Mouse (Mus musculus) left cerebral cortex, adult 8-10 months (tissue): ENCODE measurements at regions not wholly inside any gene's neighbourhood (a gene's known extent, or its start where the extent isn't known, plus 50 kb on each side); places are given as distances from the start of the nearest gene placed in this dataset.
A peak's percentile ranks its signal among the peaks of the same experiment; 100 is the strongest.

ENCODE experiments used
- DNase-seq, 2 experiments: peaks; one replicate each; pipeline ENCODE4 v3.0.0; 2022; ENCODE audit warnings: low spot score in 2 of 2

DNA sequence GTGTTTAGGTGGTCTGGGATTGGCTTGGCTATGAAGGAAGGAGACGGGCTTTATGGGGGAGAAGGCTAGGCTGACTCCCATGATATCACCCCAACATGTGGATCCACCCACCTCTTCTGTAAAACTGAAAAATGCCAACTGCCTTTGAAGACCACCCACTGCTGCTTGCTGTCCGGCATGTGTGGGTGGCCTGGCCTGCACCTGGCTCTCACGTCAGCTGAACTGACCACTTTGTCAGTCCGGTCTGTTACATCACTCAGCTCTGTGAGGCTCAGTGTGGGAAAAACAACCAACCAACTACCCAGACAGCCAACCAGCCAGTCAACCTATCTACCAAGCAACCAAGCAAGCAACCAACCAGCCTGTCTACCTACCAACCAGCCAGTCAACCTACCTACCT lies 305.5 kb downstream of the Tbc1d1 start:
- DNase-seq: no peak

DNA sequence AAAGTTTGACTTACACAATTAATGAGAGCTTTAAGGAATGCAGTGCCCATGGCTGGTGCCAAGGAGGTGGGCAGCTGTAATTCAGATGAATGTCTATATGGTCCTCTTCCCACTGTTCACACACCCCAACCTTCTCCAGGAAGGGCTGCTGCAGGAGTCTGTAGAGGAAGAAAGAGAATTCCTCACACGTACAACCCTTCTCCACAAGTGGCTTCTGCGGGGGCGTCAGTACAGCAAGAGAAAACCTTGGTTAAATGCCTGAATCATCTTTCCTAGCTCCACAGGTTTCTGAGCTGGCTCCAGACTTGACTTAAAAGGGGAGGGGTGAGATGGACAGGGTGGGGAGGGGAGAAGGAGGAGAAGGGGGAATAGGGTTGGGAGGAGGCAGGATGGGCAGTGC lies 306.3 kb downstream of the Tbc1d1 start:
- DNase-seq: peak in 1 of 2 experiments; percentile 29

DNA sequence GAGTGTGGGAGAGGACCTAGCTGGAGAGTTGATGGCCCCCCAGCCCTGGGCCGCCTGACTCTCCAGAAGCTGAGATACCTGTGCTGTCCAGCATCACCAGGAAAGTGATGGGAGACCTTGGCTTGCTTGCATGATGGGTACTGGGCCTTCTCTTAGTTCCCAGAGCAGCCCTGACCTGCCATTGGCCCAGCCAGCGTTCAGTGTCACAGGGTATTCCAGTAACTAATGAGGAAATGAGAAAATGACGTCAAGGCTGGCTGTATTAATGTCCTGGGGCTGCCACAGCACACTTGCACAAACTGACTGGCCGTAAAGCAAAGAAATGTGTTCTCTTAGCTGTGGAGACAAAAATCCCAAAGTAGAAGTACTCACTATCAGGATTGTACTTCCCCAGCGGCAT lies 307.5 kb downstream of the Tbc1d1 start:
- DNase-seq: no peak

DNA sequence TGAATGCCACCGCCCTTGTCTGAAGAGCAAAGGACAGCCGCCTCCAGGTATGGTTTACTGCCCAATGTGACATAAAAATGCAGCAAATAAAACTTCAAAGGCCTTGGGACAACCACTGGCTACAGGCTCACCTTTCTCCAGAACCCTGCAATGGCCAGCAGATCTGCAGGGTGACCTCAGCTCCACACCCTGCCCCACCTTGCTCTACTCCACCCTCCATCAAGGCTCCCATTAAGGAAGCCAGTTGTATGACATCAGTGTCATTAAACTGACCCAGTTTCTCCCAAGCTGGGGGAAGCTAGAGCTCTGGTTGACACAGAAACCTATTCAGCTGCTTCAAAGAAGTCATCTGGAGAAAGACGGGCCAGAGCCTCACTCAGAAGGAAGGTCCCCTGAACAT lies 310.2 kb downstream of the Tbc1d1 start:
- DNase-seq: no peak

DNA sequence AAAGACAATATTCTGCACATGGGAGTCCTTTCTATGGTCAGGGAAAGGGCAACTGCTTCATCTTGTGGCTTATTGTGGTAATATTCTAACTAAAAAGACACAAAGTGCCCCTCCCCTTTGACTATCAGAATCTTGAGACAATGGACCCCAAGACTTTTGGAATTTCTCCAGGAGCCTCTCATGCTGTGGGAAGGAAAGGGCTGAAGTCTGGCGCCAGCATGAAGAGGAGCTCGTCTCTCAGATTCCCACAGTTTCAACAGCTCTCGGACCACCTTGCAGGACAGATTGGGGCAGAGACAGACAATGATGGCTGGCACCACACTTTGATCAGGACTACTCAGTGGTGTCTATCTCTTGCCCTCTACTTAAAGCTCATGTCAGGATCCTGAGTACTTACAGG lies 311.8 kb downstream of the Tbc1d1 start:
- DNase-seq: no peak

DNA sequence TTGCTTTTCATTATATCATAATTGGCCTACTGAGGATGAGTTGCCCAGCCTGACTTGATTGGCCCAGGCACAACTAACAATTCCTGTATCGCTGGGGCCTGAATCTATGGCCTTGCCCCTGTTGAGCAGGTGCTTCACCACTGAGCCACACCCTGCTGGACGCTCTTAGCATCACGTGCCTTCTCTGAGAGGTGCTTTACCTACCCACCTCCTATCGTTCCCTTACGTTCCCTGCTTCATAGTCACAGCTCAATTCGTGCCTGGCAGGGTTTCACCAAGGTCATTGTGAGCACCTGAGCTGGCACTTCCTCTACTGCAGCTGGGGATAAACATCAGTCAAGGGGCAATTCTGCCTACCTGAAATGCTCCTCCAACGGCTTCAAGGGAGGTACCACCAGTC lies 312.2 kb downstream of the Tbc1d1 start:
- DNase-seq: no peak

DNA sequence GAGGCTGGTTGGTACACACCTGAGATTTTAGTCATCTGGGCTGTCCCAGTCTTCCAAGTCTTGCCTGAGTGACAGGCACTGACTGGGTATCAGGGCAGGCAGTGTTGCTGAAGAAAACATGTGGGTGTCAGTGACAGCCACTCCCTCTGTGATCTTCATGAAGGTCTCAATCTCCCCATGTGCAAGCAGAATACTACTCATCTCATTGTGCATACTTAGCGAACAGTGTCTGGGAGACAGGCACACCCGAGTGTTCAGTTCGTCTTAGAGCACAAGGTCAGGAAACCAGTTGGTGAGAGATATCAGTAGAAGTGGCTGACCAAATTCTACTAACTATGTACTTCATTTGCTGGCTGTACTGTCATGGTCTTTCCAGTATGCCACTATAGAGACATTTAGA lies 315.9 kb downstream of the Tbc1d1 start:
- DNase-seq: no peak

DNA sequence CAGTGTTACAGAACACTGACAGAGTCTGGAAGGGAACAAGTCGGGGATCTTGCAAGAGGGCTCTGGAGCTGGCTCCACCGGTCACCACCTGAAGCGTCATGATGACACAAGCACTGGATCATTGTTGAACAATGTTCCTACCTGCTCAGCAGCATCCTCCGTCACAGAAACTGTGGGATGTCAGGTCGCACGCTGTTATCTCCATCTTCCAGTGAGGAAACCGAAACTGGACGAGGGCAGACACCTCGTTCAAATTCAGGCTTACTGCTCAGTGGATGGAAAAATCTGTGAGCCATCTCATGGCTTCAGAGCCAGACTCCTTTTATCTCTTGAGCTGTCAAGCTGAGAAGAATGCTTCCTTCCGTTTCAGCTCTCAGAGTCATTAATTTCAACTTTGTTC lies 316.3 kb downstream of the Tbc1d1 start:
- DNase-seq: no peak

DNA sequence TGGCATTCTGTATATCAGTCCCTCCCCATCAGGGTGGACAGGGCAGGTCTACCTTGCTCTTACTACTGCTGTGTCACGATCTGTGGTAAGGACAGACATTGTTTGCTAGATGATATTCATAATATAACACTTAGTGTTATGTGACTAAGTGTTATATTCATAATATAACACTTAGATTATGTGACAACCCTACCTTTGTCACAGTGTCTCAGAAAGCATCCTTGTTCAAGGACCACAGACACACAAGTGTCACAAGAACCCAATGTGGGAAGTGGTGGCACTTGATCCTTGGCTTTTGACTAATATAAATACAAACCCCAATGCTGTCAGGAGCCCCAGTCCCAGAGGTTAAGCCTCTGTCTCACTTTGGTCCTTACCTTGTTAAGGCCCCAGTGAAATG lies 318.8 kb downstream of the Tbc1d1 start:
- DNase-seq: no peak

DNA sequence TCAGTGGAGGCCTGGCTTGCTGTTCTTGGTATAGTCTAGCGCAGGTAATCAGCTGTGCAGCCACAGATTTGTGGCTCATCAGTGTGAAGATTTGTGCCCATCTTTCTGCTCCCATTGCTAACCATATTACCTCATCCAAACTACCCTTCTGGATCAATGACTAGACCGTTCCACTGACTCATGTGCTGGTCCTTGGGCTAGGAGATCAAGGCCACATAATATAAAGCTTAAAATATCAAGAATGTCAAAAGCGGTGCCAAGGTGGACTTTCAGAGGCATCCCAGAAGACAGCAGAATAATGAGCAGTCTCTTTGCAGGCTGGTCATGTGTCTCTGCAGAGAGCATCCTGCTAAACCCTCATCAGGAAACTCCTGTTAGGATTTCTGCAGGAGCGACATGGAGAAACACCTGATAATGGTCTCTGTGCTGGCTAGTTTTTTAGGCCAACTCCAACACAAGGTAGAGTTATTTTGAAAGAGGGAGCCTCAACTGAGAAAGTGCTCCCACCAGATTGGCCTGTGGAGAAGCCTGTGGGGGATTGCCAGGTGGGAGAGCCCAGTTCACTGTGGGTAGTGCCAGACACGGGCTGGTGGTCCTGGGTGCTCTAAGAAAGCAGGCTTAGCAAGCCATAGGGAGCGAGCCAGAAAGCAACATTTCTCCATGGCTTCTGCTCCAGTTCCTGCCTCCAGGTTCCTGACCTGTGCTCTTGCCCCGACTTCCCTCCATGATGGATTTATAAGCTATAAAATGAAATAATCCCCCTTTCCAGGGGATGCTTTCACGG lies 319.8 kb downstream of the Tbc1d1 start:
- no peak for DNase-seq

DNA sequence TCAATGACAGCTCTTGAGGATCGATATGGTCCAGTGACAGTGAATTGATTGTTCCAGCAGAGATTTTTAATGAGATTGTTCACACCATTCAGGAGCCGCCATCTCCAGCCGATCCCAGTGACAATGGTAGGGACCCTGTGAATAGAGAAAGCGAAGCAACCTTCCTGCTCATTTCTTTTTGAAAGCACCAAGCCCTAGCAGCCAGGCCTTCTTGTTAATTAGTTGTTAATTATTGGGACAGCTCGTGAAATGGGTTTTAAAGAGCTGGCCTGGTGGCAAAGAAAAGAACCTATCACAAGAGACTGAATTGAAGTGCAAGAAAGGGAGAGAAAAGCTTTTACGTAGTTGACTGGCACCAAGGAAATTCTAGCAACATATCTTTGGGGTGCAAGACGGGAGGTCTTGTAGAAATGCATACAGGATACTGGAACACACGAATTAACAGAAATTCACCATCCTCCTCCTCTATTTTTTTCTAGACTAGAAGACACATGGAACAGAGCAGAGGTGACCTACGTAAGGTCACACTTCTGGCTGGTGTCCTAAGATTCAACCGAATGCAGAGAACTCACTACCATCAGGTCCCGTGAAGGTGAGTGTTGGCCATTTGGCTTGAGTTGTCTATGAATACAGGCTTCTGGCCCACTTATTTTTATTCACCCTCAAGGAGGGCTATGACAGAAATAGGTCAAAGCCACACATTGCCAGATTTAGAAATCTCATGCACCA lies 320.7 kb downstream of the Tbc1d1 start:
- DNase-seq: no peak

DNA sequence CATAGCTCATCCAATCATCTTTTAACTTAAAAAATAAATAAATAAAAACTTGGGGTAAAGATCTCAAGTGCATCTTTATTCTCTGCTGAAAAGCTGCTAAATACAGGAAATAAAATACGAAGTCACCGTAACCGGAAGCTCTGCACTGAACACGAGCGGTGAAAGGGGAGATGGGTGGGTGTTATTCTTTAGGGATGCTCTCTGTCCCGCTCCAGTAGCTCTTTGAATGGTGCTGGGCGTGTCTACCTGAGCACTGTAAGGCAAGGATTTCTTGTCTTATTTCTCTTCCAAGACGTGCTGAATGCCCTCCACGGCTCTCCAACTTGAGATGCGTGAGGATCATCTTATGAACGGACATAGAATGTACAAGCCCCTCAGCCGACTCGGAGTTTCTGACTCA lies 322.0 kb downstream of the Tbc1d1 start:
- DNase-seq: no peak

DNA sequence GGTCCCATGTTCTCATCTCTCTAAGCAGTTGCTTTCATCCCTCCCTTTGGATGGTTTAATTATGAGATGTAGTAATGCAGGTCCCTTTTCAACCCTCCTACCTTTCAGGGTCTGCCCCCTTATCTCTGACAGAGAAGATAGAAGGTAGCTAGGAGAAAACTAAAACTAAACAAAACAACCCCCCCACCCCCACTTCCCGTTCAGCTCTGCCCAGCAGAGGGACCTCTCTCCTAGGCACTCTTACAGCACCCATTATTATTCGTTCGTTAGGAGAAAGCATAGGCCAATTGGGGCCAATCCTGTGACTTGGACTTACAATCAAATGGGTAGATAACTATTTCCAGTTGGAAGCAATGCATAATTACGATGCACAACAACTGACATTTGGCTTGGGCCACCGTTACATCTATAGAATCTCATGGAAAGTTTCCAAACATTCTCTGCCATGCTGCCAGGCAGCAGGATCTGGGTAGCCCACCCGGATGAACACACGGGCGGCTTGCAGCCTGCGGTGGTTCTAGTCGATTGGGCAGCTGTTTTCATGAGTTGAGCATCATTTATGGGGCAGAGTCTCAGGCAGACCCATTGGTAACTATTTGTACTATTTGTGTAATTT lies 322.6 kb downstream of the Tbc1d1 start:
- no peak for DNase-seq

DNA sequence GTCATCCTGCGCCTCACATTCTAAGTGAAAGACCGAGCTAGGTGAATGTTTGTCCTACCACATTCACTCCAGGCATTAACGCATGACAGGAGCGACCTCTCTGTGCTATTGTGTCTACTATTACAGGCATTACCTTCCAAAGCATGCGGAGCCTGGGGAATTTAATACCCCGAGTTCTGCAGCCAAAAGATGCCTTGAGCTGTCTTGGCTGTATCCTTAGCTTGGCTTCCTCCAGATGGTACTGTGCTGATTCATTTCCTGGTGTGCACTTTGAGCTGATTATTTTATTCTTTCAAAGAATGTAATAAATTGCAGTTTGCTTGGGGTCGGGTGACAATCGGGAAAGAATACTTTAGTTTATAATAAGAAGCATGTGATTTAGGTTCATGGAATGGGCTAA lies 323.2 kb downstream of the Tbc1d1 start:
- no peak for DNase-seq

DNA sequence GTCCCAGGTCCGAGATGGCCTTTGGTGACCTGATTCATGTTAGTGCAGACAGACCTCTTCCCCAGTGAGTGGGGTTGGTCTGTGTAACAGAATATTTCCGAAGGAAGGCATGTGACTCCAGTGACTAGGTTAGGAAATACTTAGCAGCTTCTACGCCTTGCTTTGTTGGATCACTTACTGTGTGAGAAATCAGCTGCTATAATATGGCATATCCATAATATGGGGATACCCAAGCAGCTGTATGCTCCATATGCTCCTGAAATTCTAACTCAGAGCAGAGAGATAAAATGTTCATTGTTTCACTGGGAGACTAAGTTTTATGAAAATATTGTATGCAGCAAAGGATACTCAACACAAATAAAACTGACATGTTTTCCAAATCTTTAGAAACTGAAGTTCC lies 318.1 kb upstream of the Klf3 start:
- no peak for DNase-seq

DNA sequence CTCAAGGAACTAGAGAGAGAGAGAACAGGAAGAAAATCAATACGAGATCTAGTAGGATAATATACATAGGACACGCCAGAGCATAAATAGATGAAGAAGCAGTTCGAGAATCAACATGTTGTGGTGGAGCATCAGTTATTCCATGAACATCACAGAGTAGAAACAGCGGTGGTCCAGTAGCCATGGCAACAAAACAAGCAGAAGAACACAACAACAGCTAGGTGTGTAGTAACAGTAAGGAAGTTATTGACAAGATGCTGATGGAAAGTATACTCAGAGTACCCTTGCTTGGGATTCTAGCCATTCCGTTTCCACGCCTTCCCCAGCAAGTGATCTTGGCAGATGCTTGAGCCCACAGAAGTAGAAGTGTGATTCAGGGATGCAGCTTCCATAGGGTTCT lies 317.3 kb upstream of the Klf3 start:
- DNase-seq: no peak

DNA sequence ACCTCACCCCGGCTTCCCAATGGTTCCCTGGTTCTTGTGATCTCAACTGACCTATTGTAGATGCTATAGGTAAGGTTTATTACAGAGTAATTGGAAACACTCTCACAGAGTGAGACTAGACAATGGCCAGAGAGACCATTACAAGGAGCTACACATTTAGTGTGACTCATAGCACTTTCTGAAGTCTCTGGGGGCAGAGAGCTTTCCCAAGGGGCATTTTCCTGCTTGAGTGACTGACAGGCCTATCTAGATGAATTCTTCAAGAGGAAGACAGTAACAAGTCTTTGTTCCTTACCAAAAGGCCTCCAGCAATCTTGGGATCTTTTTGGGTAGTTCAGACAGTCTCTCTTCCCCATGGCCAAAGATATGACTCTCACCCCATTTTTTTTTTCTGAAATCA lies 316.4 kb upstream of the Klf3 start:
- no peak for DNase-seq

DNA sequence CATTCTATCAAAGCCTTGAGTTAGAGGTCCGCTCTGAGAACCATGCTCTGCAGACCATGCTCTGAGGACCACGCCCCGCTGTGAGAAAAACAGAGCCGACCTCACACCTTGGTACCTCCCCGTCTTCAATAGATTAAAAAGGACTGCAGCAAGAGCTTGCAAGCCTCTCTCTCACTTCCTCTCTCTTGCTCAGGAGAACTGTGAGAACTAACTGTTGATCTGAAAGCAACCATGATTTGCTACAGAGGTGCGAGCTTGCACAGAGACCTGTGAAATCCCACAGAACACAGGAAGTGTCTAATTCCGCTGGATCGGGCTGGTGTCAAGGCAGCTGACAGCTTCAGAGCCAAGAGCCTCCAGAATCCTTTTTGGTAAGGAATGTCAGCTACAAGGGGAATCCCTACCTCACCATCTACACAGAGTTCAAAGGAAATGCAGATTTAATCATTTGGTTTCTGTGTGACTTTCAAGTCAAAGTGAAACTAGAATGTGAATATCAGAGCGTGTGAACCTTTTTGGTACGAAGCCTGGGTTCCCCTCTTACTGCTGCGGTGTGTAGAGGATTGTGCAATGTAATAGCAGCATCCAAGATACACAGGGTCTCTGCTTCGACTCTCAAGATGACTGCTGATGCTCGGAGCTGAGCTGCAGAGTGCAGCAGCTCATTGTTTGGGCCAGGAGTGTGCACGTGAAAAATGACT lies 315.3 kb upstream of the Klf3 start:
- no peak for DNase-seq

DNA sequence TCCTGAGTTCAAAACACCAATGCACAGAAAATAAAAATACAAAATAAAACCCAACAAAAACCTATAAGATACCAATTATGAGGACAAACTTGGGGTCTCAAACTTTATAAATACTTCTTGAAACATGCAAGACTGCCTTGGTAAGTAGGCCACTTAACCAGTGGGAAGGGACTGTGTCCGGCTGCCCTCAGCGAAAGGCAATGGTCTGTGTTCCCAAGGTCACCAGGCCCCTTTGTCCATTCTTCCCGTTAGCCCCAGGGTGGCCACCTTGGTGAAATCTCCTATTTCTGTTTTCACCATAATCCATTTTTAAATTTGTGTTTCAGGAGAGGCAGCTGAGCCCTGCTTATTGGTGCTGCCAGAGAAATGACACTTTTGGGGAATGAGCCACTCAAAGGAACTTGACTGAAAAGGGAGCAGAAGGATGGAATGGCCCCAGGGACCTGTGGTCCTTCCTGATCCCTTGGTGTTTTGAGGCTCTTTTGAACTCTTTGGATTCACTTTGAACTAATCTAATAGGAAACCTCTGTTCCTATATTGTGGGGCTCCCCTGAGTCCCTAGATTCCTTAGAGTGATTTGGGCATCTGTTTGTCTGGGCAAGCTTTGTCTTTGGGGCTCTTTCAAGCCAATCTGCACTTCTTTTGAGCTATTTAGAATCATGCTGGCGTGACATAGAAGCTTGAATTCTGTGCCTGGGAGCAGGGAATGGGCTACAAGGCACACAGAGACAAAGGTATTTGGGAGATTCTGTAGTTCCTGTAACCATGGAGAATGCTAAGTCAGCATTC lies 313.3 kb upstream of the Klf3 start:
- no peak for DNase-seq

DNA sequence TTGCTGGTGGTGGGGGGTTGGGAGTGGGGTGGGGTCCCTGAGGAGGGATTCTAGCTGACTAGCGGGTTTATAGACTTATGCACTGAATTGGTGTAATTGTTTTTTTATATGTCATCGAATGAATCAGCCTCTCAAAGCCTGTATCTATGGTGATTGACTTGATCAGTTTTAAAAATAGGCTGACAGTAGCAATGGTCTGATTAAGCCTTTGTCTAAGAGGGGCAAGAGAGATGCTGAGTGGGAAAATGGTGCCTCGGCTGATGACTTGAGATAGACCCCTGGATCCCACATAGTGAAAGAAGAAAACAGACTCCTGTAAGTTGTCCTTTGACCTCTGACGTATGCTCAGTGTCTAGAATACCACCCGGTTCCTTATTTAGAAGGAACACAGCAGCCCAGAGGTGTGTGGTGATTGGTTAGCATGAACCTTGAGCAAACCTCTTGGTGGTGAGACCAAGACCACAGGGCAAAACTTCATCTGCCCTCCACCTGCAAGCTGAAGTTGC lies 312.7 kb upstream of the Klf3 start:
- no peak for DNase-seq

DNA sequence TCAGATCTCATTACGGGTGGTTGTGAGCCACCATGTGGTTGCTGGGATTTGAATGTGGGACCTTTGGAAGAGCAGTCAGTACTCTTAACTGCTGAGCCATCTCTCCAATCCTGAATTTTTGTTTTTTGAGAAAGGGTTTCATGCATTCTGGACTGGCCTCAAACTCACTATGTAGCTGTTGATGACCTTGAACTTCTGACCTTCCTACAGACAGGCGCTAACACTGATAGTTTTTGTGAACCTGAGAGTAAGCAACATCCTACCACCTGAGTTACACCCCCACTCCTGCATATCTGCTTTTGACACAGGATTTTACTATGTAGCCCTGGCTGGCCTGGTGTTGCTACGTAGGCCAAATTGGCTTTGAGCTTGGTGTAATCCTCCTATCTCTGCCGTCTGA lies 308.8 kb upstream of the Klf3 start:
- DNase-seq: no peak
